In genomic region chr11:103246081-103246730, GRCm38 (mm10) we compare ENCODE assay signal across 9 mouse cellular contexts. TPM values are rescaled to one million over a fixed set of nuclear protein-coding genes. Genes with fewer than 3 reads are reported as not detected.
DNase-seq lines count a peak whose midpoint lies in the region; ATAC-seq and TF ChIP-seq lines count a peak whose summit lies in the region.
"Had no signal": no experiment of that assay in that cellular context is flagged by ENCODE, and none has a peak within 500 bp of the region (broad histone marks: within the 10 kb centered on the region; RNA-seq: fewer than 3 reads in every experiment).

No protein-coding gene starts in this region.

- H3K36me3 ChIP-seq in forebrain, embryonic 15.5 days: no peaks in the 10 kb centered on the region
- no peaks in the 10 kb centered on the region for H3K36me3 ChIP-seq in forebrain, embryonic 11.5 days (ENCODE audit: control insufficient read depth, insufficient read depth, low read length)
- H3K36me3 ChIP-seq in spleen, adult 2 months (ENCODE audit: control insufficient read depth, insufficient read depth, low read length): peaks cover 7% of the 10 kb centered on the region
- H3K36me3 ChIP-seq in heart, adult 2 months (ENCODE audit: control insufficient read depth, insufficient read depth, low read length): no peaks in the 10 kb centered on the region
- H3K36me3 ChIP-seq: neural tube, embryonic 12.5 days had no signal

- no peak for TF ChIP-seq CTCF in spleen, adult 2 months (IDR thresholded peaks at IDR 0.05; ENCODE audit: extremely low read depth, insufficient read depth, insufficient read length, insufficient replicate concordance)
- 0 out of 2 replicates have a peak, but pooled peaks have one; percentile 8 for TF ChIP-seq CTCF in heart, adult 2 months (IDR thresholded peaks at IDR 0.05)

- peaks cover 26% of the 10 kb centered on the region for H3K4me1 ChIP-seq in forebrain, embryonic 15.5 days
- H3K4me1 ChIP-seq in forebrain, embryonic 11.5 days (replicated peaks; ENCODE audit: control insufficient read depth, insufficient read depth, low read length): 0 out of 2 replicates have a peak, but pooled peaks cover 3% of the 10 kb centered on the region
- H3K4me1 ChIP-seq in spleen, adult 2 months (ENCODE audit: control insufficient read depth, insufficient read depth, insufficient read length): peaks cover 36% of the 10 kb centered on the region; the same call in 1 of the 2 replicates
- peaks cover 20% of the 10 kb centered on the region for H3K4me1 ChIP-seq in heart, adult 2 months (ENCODE audit: control insufficient read depth, insufficient read depth, low read length)

- no peak overlapping the region for H3K9ac ChIP-seq in forebrain, embryonic 15.5 days (replicated peaks)
- H3K9ac ChIP-seq in forebrain, embryonic 11.5 days (ENCODE audit: low read length): no peak overlapping the region
- peak overlapping the region; percentile 26; the same call in 1 of the 2 replicates for H3K9ac ChIP-seq in heart, adult 2 months (ENCODE audit: low read depth, low read length)
- H3K9ac ChIP-seq: neural tube, embryonic 12.5 days had no signal

- no peak overlapping the region for H3K4me3 ChIP-seq in forebrain, embryonic 15.5 days
- H3K4me3 ChIP-seq in forebrain, embryonic 11.5 days (ENCODE audit: low read depth, low read length): no peak overlapping the region
- no peak overlapping the region for H3K4me3 ChIP-seq in spleen, adult 2 months (ENCODE audit: extremely low read depth, insufficient read depth, insufficient read length)
- H3K4me3 ChIP-seq in heart, adult 2 months: no peak overlapping the region
- H3K4me3 ChIP-seq: neural tube, embryonic 12.5 days had no signal

- peak overlapping the region; percentile 31; the same call in 1 of the 2 replicates for H3K27ac ChIP-seq in forebrain, embryonic 15.5 days (replicated peaks)
- H3K27ac ChIP-seq in forebrain, embryonic 11.5 days (ENCODE audit: low read depth, low read length): no peak overlapping the region
- peak overlapping the region; percentile 33 for H3K27ac ChIP-seq in spleen, adult 2 months (ENCODE audit: insufficient read depth, low read length)
- H3K27ac ChIP-seq in heart, adult 2 months: peak overlapping the region; percentile 51
- H3K27ac ChIP-seq: neural tube, embryonic 12.5 days had no signal

- TF ChIP-seq POLR2A in spleen, adult 2 months (IDR thresholded peaks at IDR 0.05; ENCODE audit: low read depth, low read length): no peak
- TF ChIP-seq POLR2A in heart, adult 2 months (IDR thresholded peaks at IDR 0.05; ENCODE audit: insufficient read depth, low read depth, low read length): no peak

- ATAC-seq in forebrain, embryonic 15.5 days (replicated peaks): no peak
- no peak for ATAC-seq in forebrain, embryonic 11.5 days (replicated peaks; ENCODE audit: low FRiP score)
- ATAC-seq in monocyte, adult 5-6 weeks (replicated peaks; ENCODE audit: insufficient number of reproducible peaks, low FRiP score, low TSS enrichment, poor library complexity, severe bottlenecking): 0 out of 2 replicates have a peak, but pooled peaks have one; percentile 2

- H3K4me2 ChIP-seq in forebrain, embryonic 15.5 days (replicated peaks): no peak overlapping the region
- no peak overlapping the region for H3K4me2 ChIP-seq in forebrain, embryonic 11.5 days (ENCODE audit: low read depth, low read length, severe bottlenecking)
- H3K4me2 ChIP-seq: neural tube, embryonic 12.5 days had no signal

- WGBS in forebrain, embryonic 15.5 days: 83% methylated on average over 10 of the region's 10 CpGs
- 83% methylated on average over 10 of the region's 10 CpGs for WGBS in forebrain, embryonic 11.5 days
- 45% methylated on average over 10 of the region's 10 CpGs for WGBS in spleen, adult 2 months
- 41% methylated on average over 10 of the region's 10 CpGs for WGBS in heart, adult 2 months

- DNase-seq in forebrain, embryonic 11.5 days (ENCODE audit: low spot score): no peak
- DNase-seq in spleen, adult 2 months (ENCODE audit: low read depth in 1 of 2, low spot score in 2 of 2): no peak
- DNase-seq in spleen, postnatal 10 days (ENCODE audit: low spot score in 2 of 2): no peak
- DNase-seq in heart, adult 2 months: peak; percentile 64 to 78
- peak; percentile 37 to 63 for DNase-seq in left cerebral cortex, postnatal 10 days (ENCODE audit: extremely low spot score in 1 of 2, low spot score in 2 of 2)
- DNase-seq in spleen, adult 12 weeks (ENCODE audit: low spot score): no peak

- H3K79me2 ChIP-seq in heart, adult 2 months (replicated peaks; ENCODE audit: control insufficient read depth, insufficient read depth, low read length): no peaks in the 10 kb centered on the region

- no peaks in the 10 kb centered on the region for H3K9me3 ChIP-seq in forebrain, embryonic 15.5 days
- no peaks in the 10 kb centered on the region for H3K9me3 ChIP-seq in forebrain, embryonic 11.5 days (ENCODE audit: control insufficient read depth, low read length)
- H3K9me3 ChIP-seq: neural tube, embryonic 12.5 days had no signal

- TF ChIP-seq EP300 in heart, adult 2 months (IDR thresholded peaks at IDR 0.05; ENCODE audit: insufficient read depth, low read depth, low read length): no peak

- no peaks in the 10 kb centered on the region for H3K27me3 ChIP-seq in forebrain, embryonic 15.5 days
- no peaks in the 10 kb centered on the region for H3K27me3 ChIP-seq in forebrain, embryonic 11.5 days (ENCODE audit: control insufficient read depth, insufficient read depth, low read length)
- no peaks in the 10 kb centered on the region for H3K27me3 ChIP-seq in spleen, adult 2 months (ENCODE audit: control insufficient read depth, insufficient read depth, low read length)
- H3K27me3 ChIP-seq in heart, adult 2 months (ENCODE audit: control insufficient read depth, insufficient read depth, low read length): no peaks in the 10 kb centered on the region
- H3K27me3 ChIP-seq: neural tube, embryonic 12.5 days had no signal

- intact Hi-C loops in heart, adult 2 months (cut with DNase I): no loop called here
- intact Hi-C loops in left cerebral cortex, postnatal 10 days (cut with DNase I): no loop called here

RNA-seq across cellular contexts. Expression of gene Map3k14, which starts 21.1 kb away (rescaled TPM):
- polyA plus RNA-seq in forebrain, embryonic 15.5 days (2015; fragmentation: Nextera tagmentation; extraction: Ambion mirVana): 3.7 and 3.9 TPM in 2 replicates
- 3.8 and 4.6 TPM in 2 replicates for polyA plus RNA-seq in forebrain, embryonic 11.5 days (2014; fragmentation: Nextera tagmentation; extraction: Ambion mirVana)
- polyA plus RNA-seq in spleen, adult 2 months (2012; rRNA removed): 49.6 and 57.7 TPM in 2 replicates
- 1 to 10 TPM; 3.0 to 3.4 TPM for total RNA-seq in heart, adult 2 months (2021)
- polyA plus RNA-seq in heart, adult 2 months (2012; rRNA removed): 3.7 and 4.5 TPM in 2 replicates
- total RNA-seq in left cerebral cortex, postnatal 10 days (2021): 1 to 10 TPM; 2.9 to 3.5 TPM
- total RNA-seq in monocyte, adult 5-6 weeks (2017): 72.0 to 89.0 TPM (median 88.0 TPM) in 3 replicates

RNA-seq across cellular contexts. Expression of gene Spata32, which starts 28.0 kb away (rescaled TPM):
- polyA plus RNA-seq in forebrain, embryonic 15.5 days (2015; fragmentation: Nextera tagmentation; extraction: Ambion mirVana): 0.15 and 0.38 TPM in 2 replicates
- not detected in 2 replicates for polyA plus RNA-seq in forebrain, embryonic 11.5 days (2014; fragmentation: Nextera tagmentation; extraction: Ambion mirVana)
- polyA plus RNA-seq in spleen, adult 2 months (2012; rRNA removed): not detected in 2 replicates
- total RNA-seq in heart, adult 2 months (2021): not detected
- polyA plus RNA-seq in heart, adult 2 months (2012; rRNA removed): not detected in 2 replicates
- total RNA-seq in left cerebral cortex, postnatal 10 days (2021): 1 to 10 TPM; 1.6 to 2.0 TPM
- not detected in 3 replicates for total RNA-seq in monocyte, adult 5-6 weeks (2017)

RNA-seq across cellular contexts. Expression of gene 1700023F06Rik, which starts 37.8 kb away (rescaled TPM):
- 0.75 and 0.98 TPM in 2 replicates for polyA plus RNA-seq in forebrain, embryonic 15.5 days (2015; fragmentation: Nextera tagmentation; extraction: Ambion mirVana)
- polyA plus RNA-seq in forebrain, embryonic 11.5 days (2014; fragmentation: Nextera tagmentation; extraction: Ambion mirVana): 0.23 and 0.32 TPM in 2 replicates
- polyA plus RNA-seq in spleen, adult 2 months (2012; rRNA removed): not detected in 2 replicates
- not detected for total RNA-seq in heart, adult 2 months (2021)
- 0.21 TPM in 1 of 2 replicates, not detected in the other for polyA plus RNA-seq in heart, adult 2 months (2012; rRNA removed)
- 1 to 10 TPM; 1.3 to 1.7 TPM for total RNA-seq in left cerebral cortex, postnatal 10 days (2021)
- not detected in 3 replicates for total RNA-seq in monocyte, adult 5-6 weeks (2017)

Comparison
In these comparisons a context has a peak if more than half of its experiments do, and no peak if none do; other contexts are left out.
1. DNase-seq: peak in heart, adult 2 months (2 of 2) and left cerebral cortex, postnatal 10 days (2 of 2); none in forebrain, embryonic 11.5 days (single experiment), spleen, adult 2 months (0 of 2), spleen, postnatal 10 days (0 of 2) and spleen, adult 12 weeks (single experiment).